Comparison of ENCODE assay signal across 8 mouse cellular contexts in genomic region chr11:102411704-102412103, GRCm38 (mm10). TPM values are rescaled to one million over a fixed set of nuclear protein-coding genes. Genes with fewer than 3 reads are reported as not detected.
DNase-seq lines count a peak whose midpoint lies in the region; ATAC-seq and TF ChIP-seq lines count a peak whose summit lies in the region.

No protein-coding gene starts in this region.

- WGBS in heart, adult 2 months: 5% methylated on average over 11 of the region's 11 CpGs
- whole genome bisulfite sequencing in lung, embryonic 16.5 days: 6% methylated on average over 11 of the region's 11 CpGs

- H3K4me2 ChIP-seq in lung, embryonic 16.5 days (ENCODE audit: low read depth, low read length): no peak overlapping the region

- H3K79me2 ChIP-seq in C2C12 (ENCODE audit: control insufficient read depth, insufficient read depth): peaks cover 4% of the 10 kb centered on the region
- H3K79me2 ChIP-seq in heart, adult 2 months (replicated peaks; ENCODE audit: control insufficient read depth, insufficient read depth, low read length): no peaks in the 10 kb centered on the region

- intact Hi-C loops in heart, adult 2 months (cut with DNase I): loop anchor here (1.0 to 2.0 kb wide), 2 partner anchors 102 to 163 kb away; partner anchors contain the start of gene BC030867

- peak overlapping the region; percentile 17 for H3K27ac ChIP-seq in heart, adult 2 months
- no peak overlapping the region; the same call in 1 of the 2 replicates for H3K27ac ChIP-seq in lung, embryonic 16.5 days (ENCODE audit: low read length)

- peak; percentile 40 for ATAC-seq in common myeloid progenitor, adult 5-6 weeks (replicated peaks; ENCODE audit: low read depth, poor library complexity, severe bottlenecking)
- peak; percentile 15; the same call in 1 of the 2 replicates for ATAC-seq in lung, embryonic 16.5 days (ENCODE audit: low read depth)

- DNase-seq in T-cell, adult 2 months (ENCODE audit: low spot score): peak; percentile 82
- DNase-seq in heart, adult 2 months: peak; percentile 88 to 91
- peak; percentile 84 for DNase-seq in layer of hippocampus, adult 9-10 months (ENCODE audit: low spot score)
- peak; percentile 76 for DNase-seq in right cerebral cortex, postnatal 25 days
- peak; percentile 90 to 92 for DNase-seq in urinary bladder, postnatal 36 days (ENCODE audit: low spot score in 2 of 2)

- no peaks in the 10 kb centered on the region for H3K36me3 ChIP-seq in C2C12 (ENCODE audit: control insufficient read depth, insufficient read depth)
- no peaks in the 10 kb centered on the region for H3K36me3 ChIP-seq in heart, adult 2 months (ENCODE audit: control insufficient read depth, insufficient read depth, low read length)
- H3K36me3 ChIP-seq in lung, embryonic 16.5 days (ENCODE audit: control insufficient read depth, insufficient read depth, low read length): no peaks in the 10 kb centered on the region

- H3K79me3 ChIP-seq in C2C12 (ENCODE audit: low read depth): peaks cover 3% of the 10 kb centered on the region

- TF ChIP-seq EP300 in heart, adult 2 months (IDR thresholded peaks at IDR 0.05; ENCODE audit: insufficient read depth, low read depth, low read length): peak; percentile 97

- no peak overlapping the region for H3K4me3 ChIP-seq in C2C12 (ENCODE audit: insufficient read depth, poor library complexity, severe bottlenecking)
- H3K4me3 ChIP-seq in heart, adult 2 months: no peak overlapping the region
- H3K4me3 ChIP-seq in lung, embryonic 16.5 days (ENCODE audit: low read length): no peak overlapping the region

- H3K27me3 ChIP-seq in C2C12 (ENCODE audit: control insufficient read depth, insufficient read depth, insufficient read length): peaks cover 3% of the 10 kb centered on the region
- no peaks in the 10 kb centered on the region for H3K27me3 ChIP-seq in heart, adult 2 months (ENCODE audit: control insufficient read depth, insufficient read depth, low read length)
- H3K27me3 ChIP-seq in lung, embryonic 16.5 days (ENCODE audit: control insufficient read depth, insufficient read depth, low read depth, low read length): no peaks in the 10 kb centered on the region

- H3K9me3 ChIP-seq in lung, embryonic 16.5 days (ENCODE audit: control insufficient read depth, low read length): no peaks in the 10 kb centered on the region

- TF ChIP-seq CTCF in C2C12 (IDR thresholded peaks at IDR 0.05; ENCODE audit: control insufficient read depth, insufficient read depth, insufficient read length): peak; percentile 51
- TF ChIP-seq CTCF in heart, adult 2 months (IDR thresholded peaks at IDR 0.05): peak; percentile 94

- peaks cover 3% of the 10 kb centered on the region for H3K4me1 ChIP-seq in heart, adult 2 months (ENCODE audit: control insufficient read depth, insufficient read depth, low read length)
- peaks cover 3% of the 10 kb centered on the region for H3K4me1 ChIP-seq in lung, embryonic 16.5 days (replicated peaks; ENCODE audit: control insufficient read depth, insufficient read depth, low read length)

- H3ac ChIP-seq in C2C12 (ENCODE audit: control insufficient read depth, insufficient read length, low read depth): no peak overlapping the region

- H3K9ac ChIP-seq in heart, adult 2 months (ENCODE audit: low read depth, low read length): 0 out of 2 replicates have a peak overlapping the region, but pooled peaks have one; percentile 4
- no peak overlapping the region for H3K9ac ChIP-seq in lung, embryonic 16.5 days (ENCODE audit: low read length)

- no peak for TF ChIP-seq POLR2A in heart, adult 2 months (IDR thresholded peaks at IDR 0.05; ENCODE audit: insufficient read depth, low read depth, low read length)

TF ChIP-seq in C2C12, 6 proteins besides CTCF, POLR2A, EP300 and RAD21:
- TF ChIP-seq MYOD1 (IDR thresholded peaks at IDR 0.05; ENCODE audit: control insufficient read depth, insufficient read length, low read depth): no peak
- no peak for TF ChIP-seq FOSL1 (IDR thresholded peaks at IDR 0.05; ENCODE audit: insufficient read depth, low read length, poor library complexity, severe bottlenecking)
- no peak for TF ChIP-seq CEBPB (IDR thresholded peaks at IDR 0.05; ENCODE audit: low read depth)
- no peak for TF ChIP-seq USF1 (IDR thresholded peaks at IDR 0.05; ENCODE audit: low read depth)
- TF ChIP-seq MAX (IDR thresholded peaks at IDR 0.05): peak; percentile 76
- no peak for TF ChIP-seq MYOG (IDR thresholded peaks at IDR 0.05; ENCODE audit: control insufficient read depth, extremely low read depth, insufficient read length)

RNA-seq across cellular contexts. Expression of gene Slc25a39, which starts 4.0 kb away (rescaled TPM):
- 174 TPM for polyA plus RNA-seq in C2C12 (2012; fragmentation: generic; extraction: Trizol)
- 24.6 and 35.4 TPM in 2 replicates for total RNA-seq in common myeloid progenitor, adult 5-6 weeks (2017)
- 100 to 1,000 TPM; 196 to 213 TPM for total RNA-seq in heart, adult 2 months (2021)
- polyA plus RNA-seq in heart, adult 2 months (2012; rRNA removed): 307 and 331 TPM in 2 replicates
- 234 and 252 TPM in 2 replicates for polyA plus RNA-seq in lung, embryonic 16.5 days (2015; fragmentation: Nextera tagmentation; extraction: Ambion mirVana)

RNA-seq across cellular contexts. Expression of gene Grn, which starts 18.4 kb away (rescaled TPM):
- 79.1 TPM for polyA plus RNA-seq in C2C12 (2012; fragmentation: generic; extraction: Trizol)
- 20.9 and 26.1 TPM in 2 replicates for total RNA-seq in common myeloid progenitor, adult 5-6 weeks (2017)
- total RNA-seq in heart, adult 2 months (2021): 10 to 100 TPM; 83.4 to 86.9 TPM
- polyA plus RNA-seq in heart, adult 2 months (2012; rRNA removed): 118 and 119 TPM in 2 replicates
- polyA plus RNA-seq in lung, embryonic 16.5 days (2015; fragmentation: Nextera tagmentation; extraction: Ambion mirVana): 195 and 201 TPM in 2 replicates

RNA-seq across cellular contexts. Expression of gene Rundc3a, which starts 18.5 kb away (rescaled TPM):
- 2.2 TPM for polyA plus RNA-seq in C2C12 (2012; fragmentation: generic; extraction: Trizol)
- total RNA-seq in common myeloid progenitor, adult 5-6 weeks (2017): 1.1 TPM in 1 of 2 replicates, not detected in the other
- under 1 TPM in 1 of 2 experiments, not detected in 1; 0.66 TPM for total RNA-seq in heart, adult 2 months (2021)
- polyA plus RNA-seq in heart, adult 2 months (2012; rRNA removed): 0.23 and 0.32 TPM in 2 replicates
- 1.8 and 2.9 TPM in 2 replicates for polyA plus RNA-seq in lung, embryonic 16.5 days (2015; fragmentation: Nextera tagmentation; extraction: Ambion mirVana)

RNA-seq across cellular contexts. Expression of gene Fam171a2, which starts 35.8 kb away (rescaled TPM):
- 6.3 TPM for polyA plus RNA-seq in C2C12 (2012; fragmentation: generic; extraction: Trizol)
- 8.2 and 11.6 TPM in 2 replicates for total RNA-seq in common myeloid progenitor, adult 5-6 weeks (2017)
- total RNA-seq in heart, adult 2 months (2021): 1 to 10 TPM; 3.8 to 3.9 TPM
- 7.7 and 8.3 TPM in 2 replicates for polyA plus RNA-seq in heart, adult 2 months (2012; rRNA removed)
- 2.9 and 3.9 TPM in 2 replicates for polyA plus RNA-seq in lung, embryonic 16.5 days (2015; fragmentation: Nextera tagmentation; extraction: Ambion mirVana)

RNA-seq across cellular contexts. Expression of gene Slc4a1, which starts 45.7 kb away (rescaled TPM):
- not detected for polyA plus RNA-seq in C2C12 (2012; fragmentation: generic; extraction: Trizol)
- 0.78 and 2.9 TPM in 2 replicates for total RNA-seq in common myeloid progenitor, adult 5-6 weeks (2017)
- total RNA-seq in heart, adult 2 months (2021): 10 to 100 TPM in 1 of 2 experiments, under 1 TPM in 1; 0.42 to 10.3 TPM
- 0.91 and 4.4 TPM in 2 replicates for polyA plus RNA-seq in heart, adult 2 months (2012; rRNA removed)
- 8.9 and 18.2 TPM in 2 replicates for polyA plus RNA-seq in lung, embryonic 16.5 days (2015; fragmentation: Nextera tagmentation; extraction: Ambion mirVana)
